Mouse (Mus musculus) c-Kit-positive CD71-positive TER-119-positive erythroid progenitor cells, embryonic 14.5 days (primary cell): Measurements from ENCODE around the gene Olfr198.
"Not testable (repeated sequence)": the region's sequence is repeated elsewhere in the genome, so short reads cannot be mapped to it uniquely, and the experiment has no call there.

ENCODE experiments used
- DNase-seq: peaks from one replicate; pipeline ENCODE4 v3.0.0-alpha.2; 2013; ENCODE audit warnings: low spot score

The Olfr198 gene

GRCm38 (mm10) chr16:59203433-59203832 is at the start of gene Olfr198:
TSS of gene Olfr198 (minus strand) at chr16:59203533.
- not testable (repeated sequence) for DNase-seq

- DNase-seq: no peak
Measured at GRCm38 (mm10) chr16:59249684-59250083, 46.4 kb upstream of the Olfr198 start.

- DNase-seq: not testable (repeated sequence)
Measured at GRCm38 (mm10) chr16:59219667-59220066, 16.3 kb upstream of the Olfr198 start, which contains the start of gene Olfr199. TSS of gene Olfr199 (minus strand) at chr16:59219767.

- not testable (repeated sequence) for DNase-seq
Measured at GRCm38 (mm10) chr16:59217861-59218260, 14.5 kb upstream of the Olfr198 start.

- no peak for DNase-seq
Measured at GRCm38 (mm10) chr16:59170354-59170753, 33.0 kb downstream of the Olfr198 start, which contains the start of gene Olfr196. TSS of gene Olfr196 (minus strand) at chr16:59170454.

GRCm38 (mm10) chr16:59151996-59152395 is 51.3 kb downstream of the Olfr198 start:
- DNase-seq: no peak
